Mouse (Mus musculus): ENCODE data around the gene Olfr487.
"Not testable (repeated sequence)": the region's sequence is repeated elsewhere in the genome, so short reads cannot be mapped to it uniquely, and the experiment has no call there.

Gene Olfr487

GRCm38 (mm10) chr7:108214536-108214935 lies at the start of gene Olfr487:
TSS of gene Olfr487 (minus strand) at chr7:108214636.
- DNase-seq = not testable (repeated sequence)

GRCm38 (mm10) chr7:108258247-108258646 lies 43.8 kb upstream of the Olfr487 start, which contains the start of gene Olfr488:
TSS of gene Olfr488 (minus strand) at chr7:108258347.
- no peak for DNase-seq

GRCm38 (mm10) chr7:108233551-108233950 lies 19.1 kb upstream of the Olfr487 start:
- DNase-seq = no peak

- no peak for DNase-seq
Measured at GRCm38 (mm10) chr7:108196938-108197337, 17.5 kb downstream of the Olfr487 start.

- DNase-seq = not testable (repeated sequence)
Measured at GRCm38 (mm10) chr7:108196337-108196736, 18.1 kb downstream of the Olfr487 start.

- not testable (repeated sequence) for DNase-seq
Measured at GRCm38 (mm10) chr7:108192714-108193113, 21.7 kb downstream of the Olfr487 start.

GRCm38 (mm10) chr7:108191196-108191595 lies 23.2 kb downstream of the Olfr487 start:
- not testable (repeated sequence) for DNase-seq

- DNase-seq = not testable (repeated sequence)
Measured at GRCm38 (mm10) chr7:108185237-108185636, 29.2 kb downstream of the Olfr487 start.

- not testable (repeated sequence) for DNase-seq
Measured at GRCm38 (mm10) chr7:108184401-108184800, 30.0 kb downstream of the Olfr487 start.

- DNase-seq = not testable (repeated sequence)
Measured at GRCm38 (mm10) chr7:108172642-108173041, 41.8 kb downstream of the Olfr487 start, which contains the start of gene Olfr486. TSS of gene Olfr486 (minus strand) at chr7:108172742.

GRCm38 (mm10) chr7:108159771-108160170 lies 54.7 kb downstream of the Olfr487 start, which contains the start of gene Olfr485:
TSS of gene Olfr485 (minus strand) at chr7:108159871.
- DNase-seq = no peak
